Mouse (Mus musculus) embryonic facial prominence, embryonic 14.5 days (tissue): ENCODE data around the gene Tor1aip2. TPM values are rescaled to one million over a fixed set of nuclear protein-coding genes. Genes with fewer than 3 reads are reported as not detected.

Experiments used
- ATAC-seq: fragments of 200-750 bp; cut with Nextera tagmentation; 2 replicates; pipeline ENCODE4 v1.8.0; 2017; ENCODE audit warnings: low read depth, moderate number of reproducible peaks, moderate TSS enrichment
- DNase-seq: peaks from one replicate; pipeline ENCODE4 v3.0.0-alpha.2; 2015; ENCODE audit warnings: low spot score
- H3K27ac ChIP-seq: fragments of 300-500 bp; sonication (generic); replicated peaks from 2 replicates; pipeline ENCODE4 v1.5.1; 2014; ENCODE audit warnings: low read depth, mild to moderate bottlenecking, low read length, moderate library complexity
- H3K27me3 ChIP-seq: fragments of 300-500 bp; sonication (generic); replicated peaks from 2 replicates; pipeline ENCODE4 v1.6.1; 2014; ENCODE audit warnings: low read length; ENCODE audit not compliant: control insufficient read depth, insufficient read depth
- H3K36me3 ChIP-seq: fragments of 300-500 bp; sonication (generic); 2 replicates; pipeline ENCODE4 v1.6.1; 2014; ENCODE audit warnings: low read length, mixed read lengths; ENCODE audit not compliant: control insufficient read depth, insufficient read depth
- H3K4me1 ChIP-seq: fragments of 300-500 bp; sonication (generic); 2 replicates; pipeline ENCODE4 v1.6.1; 2014; ENCODE audit warnings: antibody characterized with exemption, low read length; ENCODE audit not compliant: control insufficient read depth, insufficient read depth
- H3K4me2 ChIP-seq: fragments of 300-500 bp; sonication (generic); 2 replicates; pipeline ENCODE4 v1.6.1; 2014; ENCODE audit warnings: low read depth, mild to moderate bottlenecking, low read length, moderate library complexity, mixed read lengths
- H3K4me3 ChIP-seq: fragments of 300-500 bp; sonication (generic); 2 replicates; pipeline ENCODE4 v1.5.1; 2014; ENCODE audit warnings: low read depth, mild to moderate bottlenecking, low read length
- H3K9ac ChIP-seq: fragments of 300-500 bp; sonication (generic); 2 replicates; pipeline ENCODE4 v1.6.1; 2014; ENCODE audit warnings: low read depth, mild to moderate bottlenecking, low read length, moderate library complexity, mixed read lengths
- H3K9me3 ChIP-seq: fragments of 300-500 bp; sonication (generic); 2 replicates; pipeline ENCODE4 v1.6.1; 2016; ENCODE audit warnings: low read length; ENCODE audit not compliant: control insufficient read depth
- WGBS: fragments of 180-500 bp; shearing (Covaris S2); extraction: QIAGEN DNeasy Blood & Tissue Kit; methylation state at CpG from one replicate; pipeline ENCODE4 v1.1.7; 2014; 5-methylcytosine and 5-hydroxymethylcytosine counted together
- polyA plus RNA-seq: library from polyadenylated mRNA; unstranded; fragments of >200 nt; fragmentation: Nextera tagmentation; extraction: Ambion mirVana; gene quantifications from 2 replicates; pipeline ENCODE4 v1.2.1, GENCODE M21; 2014

Gene Tor1aip2
- polyA plus RNA-seq, result 113 and 121 TPM in 2 replicates

GRCm38 (mm10) chr1:156035269-156035929 is at the start of gene Tor1aip2:
Gene Tor1aip2 (plus strand): TSS chr1:156035403.
- peak within 1 kb of the TSS; percentile 86 for H3K4me3 ChIP-seq
- peaks cover 36% of the 10 kb centered on the region for H3K36me3 ChIP-seq
- H3K9me3 ChIP-seq, result no peaks in the 10 kb centered on the region
- peak within 1 kb of the TSS; percentile 65 for H3K4me2 ChIP-seq
- WGBS, result 0% methylated on average over 23 of the region's 59 CpGs
- H3K27me3 ChIP-seq, result no peaks in the 10 kb centered on the region
- H3K27ac ChIP-seq, result peak within 1 kb of the TSS; percentile 100
- H3K9ac ChIP-seq, result peak within 1 kb of the TSS; percentile 97
- ATAC-seq (peak; percentile 85), DNase-seq (peak; percentile 92)
- H3K4me1 ChIP-seq, result peaks cover 13% of the 10 kb centered on the region; the same call in 1 of the 2 replicates

- WGBS, result 90% methylated on average over 2 of the region's 2 CpGs
Observed at GRCm38 (mm10) chr1:155987625-155988024, 47.6 kb upstream of the Tor1aip2 start.

GRCm38 (mm10) chr1:155989387-155989786 is 45.8 kb upstream of the Tor1aip2 start:
- H3K36me3 ChIP-seq, result no peaks in the 10 kb centered on the region
- no peaks in the 10 kb centered on the region for H3K4me1 ChIP-seq
- H3K4me3 ChIP-seq, result no peak overlapping the region
- no peaks in the 10 kb centered on the region for H3K9me3 ChIP-seq
- WGBS, result 17% methylated on average over 2 of the region's 2 CpGs
- ATAC-seq (no peak), DNase-seq (peak; percentile 73)
- H3K4me2 ChIP-seq, result no peak overlapping the region
- no peaks in the 10 kb centered on the region for H3K27me3 ChIP-seq
- no peak overlapping the region for H3K27ac ChIP-seq
- no peak overlapping the region for H3K9ac ChIP-seq

More at GRCm38 (mm10) chr1:155987625-155988024, 47.6 kb upstream of the Tor1aip2 start:
- Histone ChIP-seq H3K36me3 (no peaks in the 10 kb centered on the region), H3K9ac (no peak overlapping the region), H3K4me3 (no peak overlapping the region), H3K9me3 (no peaks in the 10 kb centered on the region), H3K4me2 (no peak overlapping the region), H3K4me1 (no peaks in the 10 kb centered on the region), H3K27me3 (no peaks in the 10 kb centered on the region), H3K27ac (no peak overlapping the region)
- ATAC-seq (no peak), DNase-seq (no peak)

GRCm38 (mm10) chr1:155990391-155990790 is 44.8 kb upstream of the Tor1aip2 start:
- 79% methylated on average over 11 of the region's 11 CpGs for WGBS
- Histone ChIP-seq H3K4me3 (no peak overlapping the region), H3K27me3 (no peaks in the 10 kb centered on the region), H3K4me1 (no peaks in the 10 kb centered on the region), H3K27ac (no peak overlapping the region), H3K4me2 (no peak overlapping the region), H3K36me3 (no peaks in the 10 kb centered on the region), H3K9me3 (no peaks in the 10 kb centered on the region), H3K9ac (no peak overlapping the region)
- DNase-seq (peak; percentile 77), ATAC-seq (peak; percentile 44; the same call in 1 of the 2 replicates)

GRCm38 (mm10) chr1:155994524-155994923 is 40.7 kb upstream of the Tor1aip2 start:
- Histone ChIP-seq H3K36me3 (no peaks in the 10 kb centered on the region), H3K4me1 (no peaks in the 10 kb centered on the region), H3K9me3 (no peaks in the 10 kb centered on the region), H3K27ac (no peak overlapping the region), H3K9ac (no peak overlapping the region), H3K4me3 (no peak overlapping the region), H3K4me2 (no peak overlapping the region), H3K27me3 (no peaks in the 10 kb centered on the region)
- WGBS, result 71% methylated on average over 2 of the region's 2 CpGs
- DNase-seq (no peak), ATAC-seq (no peak)

- H3K27ac ChIP-seq, result no peak overlapping the region
- no peak for DNase-seq
- no peak for ATAC-seq
- WGBS, result 72% methylated on average over 2 of the region's 2 CpGs
- H3K9ac ChIP-seq, result no peak overlapping the region
- H3K4me1 ChIP-seq, result no peaks in the 10 kb centered on the region
- no peak overlapping the region for H3K4me3 ChIP-seq
- H3K27me3 ChIP-seq, result no peaks in the 10 kb centered on the region
- H3K36me3 ChIP-seq, result no peaks in the 10 kb centered on the region
- H3K4me2 ChIP-seq, result no peak overlapping the region
- no peaks in the 10 kb centered on the region for H3K9me3 ChIP-seq
Observed at GRCm38 (mm10) chr1:155995612-155996011, 39.6 kb upstream of the Tor1aip2 start.

- H3K4me3 ChIP-seq, result no peak overlapping the region
- no peak overlapping the region for H3K9ac ChIP-seq
- H3K36me3 ChIP-seq, result peaks cover 27% of the 10 kb centered on the region
- H3K27ac ChIP-seq, result no peak overlapping the region
- WGBS, result 86% methylated on average over 8 of the region's 8 CpGs
- no peaks in the 10 kb centered on the region for H3K9me3 ChIP-seq
- no peak for DNase-seq
- H3K4me2 ChIP-seq, result no peak overlapping the region
- H3K27me3 ChIP-seq, result no peaks in the 10 kb centered on the region
- H3K4me1 ChIP-seq, result no peaks in the 10 kb centered on the region
- no peak for ATAC-seq
Observed at GRCm38 (mm10) chr1:156002366-156002765, 32.8 kb upstream of the Tor1aip2 start.

GRCm38 (mm10) chr1:156003201-156003935 is 31.8 kb upstream of the Tor1aip2 start:
- no peaks in the 10 kb centered on the region for H3K9me3 ChIP-seq
- peaks cover 35% of the 10 kb centered on the region for H3K36me3 ChIP-seq
- no peak overlapping the region for H3K9ac ChIP-seq
- no peaks in the 10 kb centered on the region for H3K27me3 ChIP-seq
- no peak for ATAC-seq
- H3K4me2 ChIP-seq, result no peak overlapping the region
- H3K27ac ChIP-seq, result no peak overlapping the region
- H3K4me3 ChIP-seq, result no peak overlapping the region
- H3K4me1 ChIP-seq, result no peaks in the 10 kb centered on the region
- DNase-seq, result no peak
- 90% methylated on average over 3 of the region's 7 CpGs for WGBS
